Mouse (Mus musculus): ENCODE results near the gene Gm5426.
"Not testable (repeated sequence)": the region's sequence is repeated elsewhere in the genome, so short reads cannot be mapped to it uniquely, and the experiment has no call there.

Gm5426 gene

GRCm38 (mm10) chr10:96138585-96138984 is 2.2 kb downstream of the Gm5426 start:
- no peak for DNase-seq (ENCODE audit: extremely low read depth, low read depth)

DNA sequence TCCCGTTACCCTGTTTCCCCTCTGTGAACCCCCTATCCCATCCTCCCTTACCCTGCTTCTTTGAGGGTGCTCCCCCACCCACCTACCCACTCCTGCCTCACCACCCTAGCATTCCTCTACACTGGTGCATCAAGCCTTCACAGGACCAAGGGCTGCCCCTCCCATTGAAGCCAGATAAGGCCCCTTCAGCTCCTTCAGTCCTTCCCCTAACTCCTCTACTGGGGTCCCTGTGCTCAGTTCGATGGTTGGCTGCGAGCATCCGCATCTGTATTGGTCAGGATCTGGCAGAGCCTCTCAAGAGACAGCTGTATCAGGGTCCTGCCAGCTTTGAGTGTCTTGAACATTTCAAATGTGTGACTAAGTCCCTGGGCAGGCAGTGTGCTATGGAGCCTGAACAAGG is 2.9 kb downstream of the Gm5426 start:
- DNase-seq (ENCODE audit: extremely low read depth, low read depth): not testable (repeated sequence)

DNA sequence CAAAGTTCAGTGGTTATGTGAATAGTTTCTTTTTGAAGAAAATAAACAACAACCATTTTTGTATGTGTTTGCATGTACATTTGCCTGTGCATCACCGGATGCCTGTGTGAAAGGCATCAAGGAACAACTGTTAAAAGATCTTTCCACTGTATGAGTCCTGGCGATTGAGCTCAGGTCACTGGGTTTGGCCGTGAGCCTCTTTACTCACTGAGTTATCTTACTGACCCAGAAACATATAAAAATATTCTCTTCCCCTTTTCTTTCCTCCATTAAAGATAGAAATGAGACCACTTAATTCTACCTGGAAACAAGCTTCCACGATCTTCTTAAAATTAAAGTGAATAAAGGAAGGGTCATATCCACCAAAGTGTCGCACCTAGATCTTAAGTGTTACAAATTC is 10.2 kb downstream of the Gm5426 start:
- peak; percentile 43 for DNase-seq (ENCODE audit: extremely low read depth, low read depth)

GRCm38 (mm10) chr10:96148250-96148699 is 11.9 kb downstream of the Gm5426 start:
- DNase-seq (ENCODE audit: extremely low read depth, low read depth): no peak

DNA sequence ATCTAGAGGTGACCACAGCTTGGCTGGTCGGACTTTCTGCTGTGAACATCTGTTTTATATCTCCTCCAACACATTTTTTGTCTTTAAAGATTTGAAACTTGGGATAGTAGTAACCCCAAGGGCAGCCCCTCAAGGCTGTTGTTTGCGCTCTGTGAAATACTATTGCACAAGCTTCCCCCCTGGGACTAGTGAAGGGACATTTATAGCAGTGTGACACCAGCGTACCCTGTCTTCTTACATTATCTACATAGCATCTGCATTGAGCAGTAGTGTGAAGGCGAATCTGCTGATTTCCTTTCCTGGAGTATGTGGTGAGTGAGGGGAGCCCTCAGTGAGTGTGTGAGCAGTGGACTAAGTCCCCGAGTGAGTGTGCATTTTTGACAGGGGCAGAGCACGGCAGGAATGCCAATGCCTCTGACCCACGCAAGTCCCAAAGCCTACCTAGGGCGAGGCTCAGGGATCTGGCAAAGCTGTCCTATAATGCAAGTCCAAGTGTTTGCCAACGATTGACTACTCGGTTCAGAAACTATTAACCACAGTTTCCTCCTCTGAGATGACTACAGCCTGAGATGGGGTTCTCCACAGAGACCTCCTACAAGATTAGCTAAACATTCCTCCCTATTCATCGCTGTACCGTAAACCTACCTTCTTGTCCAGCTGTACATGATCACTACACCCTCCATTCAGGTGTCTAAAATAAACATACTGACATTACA is 14.2 kb downstream of the Gm5426 start:
- DNase-seq (ENCODE audit: extremely low read depth, low read depth): no peak

- DNase-seq (ENCODE audit: extremely low read depth, low read depth): no peak
These were observed 16.9 kb downstream of the Gm5426 start for GRCm38 (mm10) chr10:96153315-96153714.

- DNase-seq (ENCODE audit: extremely low read depth, low read depth): no peak
These were observed 26.7 kb downstream of the Gm5426 start for GRCm38 (mm10) chr10:96162975-96163706.

- DNase-seq (ENCODE audit: extremely low read depth, low read depth): no peak
These were observed 27.4 kb downstream of the Gm5426 start for GRCm38 (mm10) chr10:96163791-96164190.

GRCm38 (mm10) chr10:96165260-96165659 is 28.9 kb downstream of the Gm5426 start:
- DNase-seq (ENCODE audit: extremely low read depth, low read depth): no peak

GRCm38 (mm10) chr10:96168998-96169397 is 32.6 kb downstream of the Gm5426 start:
- DNase-seq (ENCODE audit: extremely low read depth, low read depth): no peak

DNA sequence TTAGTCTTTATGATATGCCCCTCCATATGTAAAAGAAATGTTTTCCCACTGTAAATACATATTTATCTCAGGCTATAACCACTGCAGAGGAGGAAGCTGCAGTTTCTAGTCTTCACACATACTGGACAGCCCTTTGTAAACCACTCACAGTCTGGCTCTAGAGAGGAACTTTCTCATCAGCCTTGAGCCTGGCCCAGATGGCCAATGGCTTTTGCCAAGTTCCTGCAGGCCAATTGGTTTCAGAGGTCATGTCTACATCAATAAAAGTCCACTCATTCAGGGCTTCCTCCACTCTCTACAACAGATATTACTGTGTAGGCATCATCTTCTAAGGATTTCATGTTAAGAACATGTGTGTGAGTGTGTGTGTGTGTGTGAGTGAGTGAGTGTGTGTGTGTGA is 35.1 kb downstream of the Gm5426 start:
- DNase-seq (ENCODE audit: extremely low read depth, low read depth): no peak

DNA sequence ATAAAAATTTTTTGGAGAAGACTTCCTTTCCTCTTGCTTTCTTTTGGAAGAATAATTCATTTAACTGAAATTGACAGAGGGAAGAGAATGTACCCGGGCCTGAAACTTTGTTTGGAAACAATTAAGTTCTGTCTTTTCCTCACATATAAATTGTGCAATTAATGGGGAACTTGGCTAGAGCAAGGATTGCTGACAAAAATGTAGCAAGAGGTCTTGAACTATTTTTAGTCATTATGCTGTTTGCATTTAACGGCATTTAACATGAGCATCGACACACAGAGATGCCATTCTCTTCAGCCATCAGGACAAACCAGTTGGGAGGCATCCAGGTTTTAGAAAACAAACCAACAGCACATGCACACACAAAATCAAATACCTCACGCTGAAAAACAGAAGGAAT is 36.6 kb downstream of the Gm5426 start:
- no peak for DNase-seq (ENCODE audit: extremely low read depth, low read depth)

DNA sequence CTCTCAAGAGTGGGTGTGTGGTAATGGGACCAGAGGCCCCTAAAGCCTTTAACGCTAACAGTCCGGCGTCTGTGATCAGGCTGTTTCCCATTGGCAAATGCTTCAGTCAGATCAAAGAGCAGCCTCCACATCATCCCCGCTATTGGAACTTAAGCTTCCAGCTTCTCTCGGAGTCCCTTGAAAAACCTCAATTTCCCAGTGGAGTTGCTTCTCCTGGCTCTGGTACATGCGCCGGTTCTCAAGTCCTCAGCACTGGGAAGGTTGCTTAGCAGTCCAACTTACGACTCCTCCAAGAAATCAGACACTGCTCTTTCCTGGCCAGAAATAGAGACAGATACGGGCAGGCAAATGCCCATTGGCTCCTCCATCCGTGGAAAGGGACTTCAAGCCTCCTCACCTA is 37.4 kb downstream of the Gm5426 start:
- DNase-seq (ENCODE audit: extremely low read depth, low read depth): no peak

- no peak for DNase-seq (ENCODE audit: extremely low read depth, low read depth)
These were observed 40.5 kb downstream of the Gm5426 start for GRCm38 (mm10) chr10:96176916-96177315.

DNA sequence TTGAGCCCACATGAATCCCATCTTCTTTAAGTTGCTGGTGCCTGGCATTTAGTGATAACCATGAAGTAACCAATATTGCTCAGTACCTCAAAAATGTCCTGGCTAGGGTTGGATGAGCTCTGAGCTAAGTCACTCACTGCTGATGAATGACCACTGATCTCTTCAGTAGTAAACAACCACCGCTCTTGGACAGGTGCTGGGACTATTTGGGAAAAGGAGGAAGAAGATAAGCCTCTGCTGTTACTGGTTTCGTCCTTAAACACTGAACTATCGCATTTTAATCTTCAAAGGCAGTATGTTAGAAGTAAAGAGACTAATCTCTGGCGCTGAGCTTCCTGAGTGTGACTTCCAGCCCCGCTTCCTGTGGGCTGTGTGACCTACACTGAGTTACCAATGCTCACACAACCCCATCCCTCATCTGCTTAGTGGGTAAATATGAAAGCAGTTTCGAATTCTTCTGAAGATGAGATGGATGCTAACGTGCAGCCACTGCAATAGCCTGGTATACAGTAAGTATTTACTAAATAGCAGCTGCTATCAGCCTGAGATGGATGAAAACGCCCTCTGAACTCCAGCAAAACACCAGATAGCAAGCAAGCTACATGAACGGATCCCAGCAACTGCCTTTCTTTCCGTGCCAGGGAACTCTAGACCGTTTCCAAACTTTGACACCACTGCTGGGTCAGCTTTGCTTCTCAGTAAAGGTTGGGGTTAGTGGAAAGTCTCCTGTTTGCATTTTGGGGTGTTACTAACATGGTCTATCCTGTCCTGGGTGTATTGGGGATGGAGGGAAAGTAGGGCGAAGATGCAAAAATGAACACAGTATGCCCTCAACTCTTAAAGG is 44.4 kb downstream of the Gm5426 start:
- peak; percentile 33 for DNase-seq (ENCODE audit: extremely low read depth, low read depth)

GRCm38 (mm10) chr10:96181398-96181790 is 45.0 kb downstream of the Gm5426 start:
- DNase-seq (ENCODE audit: extremely low read depth, low read depth): peak; percentile 83

DNA sequence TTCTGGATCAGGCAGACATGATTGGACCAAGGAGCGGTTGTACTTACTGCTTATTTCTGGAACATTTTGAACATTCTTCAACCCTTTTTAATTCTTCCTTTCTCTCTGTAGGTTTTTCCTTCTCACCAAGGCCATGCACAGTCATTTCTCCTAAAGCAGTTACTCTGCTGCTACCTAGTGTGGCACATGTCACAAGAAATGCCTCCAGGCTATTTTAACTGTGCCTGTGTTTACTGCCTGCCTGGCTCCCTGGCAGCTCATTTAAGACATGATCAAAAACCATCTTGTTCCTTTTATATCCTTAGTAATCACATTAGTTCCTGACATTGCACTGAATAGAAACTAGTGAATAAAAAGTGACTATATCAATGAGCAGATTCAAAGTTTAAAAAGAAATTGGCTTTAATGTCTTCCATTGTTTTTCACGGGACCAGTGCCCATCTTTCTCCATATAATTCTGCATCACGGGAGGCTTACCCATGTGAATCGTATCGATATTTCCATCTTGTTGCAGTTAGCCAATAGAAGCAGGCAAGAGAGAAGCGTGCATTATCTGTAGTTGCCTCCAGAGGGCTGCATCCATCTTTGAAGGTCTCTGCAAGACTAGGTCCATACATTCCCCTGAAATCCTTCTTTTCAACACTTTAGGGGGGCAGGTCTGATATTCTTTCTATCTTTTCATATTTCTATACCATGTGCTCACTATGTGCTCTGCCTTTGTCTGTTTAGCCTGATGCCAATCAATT is 45.7 kb downstream of the Gm5426 start:
- no peak for DNase-seq (ENCODE audit: extremely low read depth, low read depth)

DNA sequence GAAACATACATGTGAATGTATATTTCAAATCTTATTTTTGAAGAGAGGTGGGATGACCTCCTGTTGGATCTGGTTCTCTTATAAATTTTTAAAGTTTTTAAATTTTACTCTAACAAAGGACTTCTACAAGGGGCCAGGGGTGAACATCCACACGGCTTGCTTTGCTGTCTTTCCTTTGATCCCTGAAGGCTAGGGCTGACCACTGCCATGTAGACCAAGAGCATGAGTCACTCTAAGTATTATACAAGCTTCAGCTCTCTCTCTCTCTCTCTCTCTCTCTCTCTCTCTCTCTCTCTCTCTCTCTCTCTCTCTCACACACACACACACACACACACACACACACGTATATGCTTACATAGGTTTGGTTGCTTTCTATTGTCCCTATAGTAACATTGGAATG is 48.6 kb downstream of the Gm5426 start:
- DNase-seq (ENCODE audit: extremely low read depth, low read depth): no peak

DNA sequence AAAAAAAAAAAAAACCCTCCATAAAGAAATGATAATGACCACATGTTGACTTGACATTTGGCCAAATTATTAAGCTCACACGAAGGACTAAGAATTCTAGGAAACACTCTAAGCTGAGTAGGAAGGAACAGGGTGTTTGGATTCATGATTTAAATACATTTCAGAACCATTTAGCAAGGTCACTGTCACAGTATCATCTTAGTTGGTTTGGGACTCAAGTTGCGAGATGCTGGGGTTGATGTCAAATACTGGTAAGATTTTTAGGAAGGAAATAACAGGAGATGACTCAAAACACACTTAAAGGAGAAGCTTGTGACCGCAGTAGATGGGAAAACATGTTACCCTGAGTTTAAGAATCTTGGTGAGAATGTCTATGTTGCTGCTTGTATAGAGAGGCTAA is 49.2 kb downstream of the Gm5426 start:
- no peak for DNase-seq (ENCODE audit: extremely low read depth, low read depth)
